Mouse (Mus musculus): ENCODE measurements around the gene Sco1. TPM values are rescaled to one million over a fixed set of nuclear protein-coding genes. Genes with fewer than 3 reads are reported as not detected.
A peak's percentile ranks its signal among the peaks of the same experiment; 100 is the strongest.

Gene Sco1
- polyA plus RNA-seq, 1 experiment from 2014 or later, result 16.0 TPM

- Histone ChIP-seq H3K4me2 (ENCODE audit: low read length) (no peak overlapping the region), H3K4me3 (replicated peaks; ENCODE audit: low read depth, low read length) (no peak overlapping the region), H3K9ac (ENCODE audit: low read depth, low read length) (no peak overlapping the region), H3K27me3 (ENCODE audit: insufficient read depth, low read length) (no peaks in the 10 kb centered on the region), H3K4me1 (replicated peaks; ENCODE audit: insufficient read depth, low read length) (no peaks in the 10 kb centered on the region), H3K27ac (no peak overlapping the region), H3K9me3 (replicated peaks; ENCODE audit: low read length) (no peaks in the 10 kb centered on the region), H3K36me3 (ENCODE audit: insufficient read depth, low read length) (no peaks in the 10 kb centered on the region)
- TF ChIP-seq CTCF (IDR thresholded peaks at IDR 0.05; ENCODE audit: low read depth), result no peak
- DNase-seq (ENCODE audit: low spot score) (no peak), ATAC-seq (replicated peaks; ENCODE audit: low FRiP score, low read depth) (no peak)
- 79% methylated on average over 11 of the region's 11 CpGs for WGBS
These were observed 46.0 kb downstream of the Sco1 start for GRCm38 (mm10) chr11:67098427-67098826.

GRCm38 (mm10) chr11:67099241-67099640, 46.8 kb downstream of the Sco1 start:
- no peak for ATAC-seq (replicated peaks; ENCODE audit: low FRiP score, low read depth)
- WGBS, result 96% methylated on average over 16 of the region's 16 CpGs

GRCm38 (mm10) chr11:67100169-67100568, 47.7 kb downstream of the Sco1 start:
- 35% methylated on average over 6 of the region's 6 CpGs for WGBS
- ATAC-seq (replicated peaks; ENCODE audit: low FRiP score, low read depth) (no peak), DNase-seq (ENCODE audit: low spot score) (peak; percentile 58)

More at GRCm38 (mm10) chr11:67099241-67099640, 46.8 kb downstream of the Sco1 start:
- DNase-seq (ENCODE audit: low spot score), result no peak
- no peak overlapping the region for H3K4me2 ChIP-seq (ENCODE audit: low read length)
- H3K4me3 ChIP-seq (replicated peaks; ENCODE audit: low read depth, low read length), result no peak overlapping the region
- no peaks in the 10 kb centered on the region for H3K36me3 ChIP-seq (ENCODE audit: insufficient read depth, low read length)
- no peaks in the 10 kb centered on the region for H3K4me1 ChIP-seq (replicated peaks; ENCODE audit: insufficient read depth, low read length)
- H3K27ac ChIP-seq, result no peak overlapping the region
- no peak overlapping the region for H3K9ac ChIP-seq (ENCODE audit: low read depth, low read length)
- no peaks in the 10 kb centered on the region for H3K27me3 ChIP-seq (ENCODE audit: insufficient read depth, low read length)
- no peaks in the 10 kb centered on the region for H3K9me3 ChIP-seq (replicated peaks; ENCODE audit: low read length)
- no peak for TF ChIP-seq CTCF (IDR thresholded peaks at IDR 0.05; ENCODE audit: low read depth)

DNA sequence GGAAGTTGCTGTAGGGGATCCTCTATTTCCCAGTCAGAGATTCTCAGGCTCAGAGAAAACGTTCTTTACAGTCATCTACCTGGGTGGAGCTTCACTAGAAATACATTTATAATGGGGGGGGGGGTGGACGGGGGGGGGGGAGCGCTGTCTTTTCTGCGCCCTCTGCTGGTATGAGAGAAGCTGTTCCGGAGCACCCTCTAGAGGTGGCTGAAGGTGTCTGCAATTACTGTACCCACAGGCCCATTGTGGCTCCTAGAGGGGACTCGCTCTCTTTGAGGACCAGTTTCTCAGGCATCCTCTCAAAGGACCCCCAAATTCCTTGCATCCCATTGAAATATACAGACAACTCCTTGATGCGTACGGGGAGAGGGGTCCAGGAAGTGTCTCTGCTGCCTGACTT, 49.2 kb downstream of the Sco1 start:
- TF ChIP-seq CTCF (IDR thresholded peaks at IDR 0.05; ENCODE audit: low read depth), result peak; percentile 75
- Histone ChIP-seq H3K4me2 (ENCODE audit: low read length) (no peak overlapping the region), H3K9me3 (replicated peaks; ENCODE audit: low read length) (no peaks in the 10 kb centered on the region), H3K9ac (ENCODE audit: low read depth, low read length) (no peak overlapping the region), H3K36me3 (ENCODE audit: insufficient read depth, low read length) (no peaks in the 10 kb centered on the region), H3K27me3 (ENCODE audit: insufficient read depth, low read length) (no peaks in the 10 kb centered on the region), H3K27ac (no peak overlapping the region), H3K4me3 (replicated peaks; ENCODE audit: low read depth, low read length) (no peak overlapping the region), H3K4me1 (replicated peaks; ENCODE audit: insufficient read depth, low read length) (no peaks in the 10 kb centered on the region)
- DNase-seq (ENCODE audit: low spot score) (peak; percentile 69), ATAC-seq (replicated peaks; ENCODE audit: low FRiP score, low read depth) (no peak)
- 32% methylated on average over 6 of the region's 8 CpGs for WGBS

More at GRCm38 (mm10) chr11:67100169-67100568, 47.7 kb downstream of the Sco1 start:
- Histone ChIP-seq H3K4me2 (ENCODE audit: low read length) (no peak overlapping the region), H3K27me3 (ENCODE audit: insufficient read depth, low read length) (no peaks in the 10 kb centered on the region), H3K36me3 (ENCODE audit: insufficient read depth, low read length) (no peaks in the 10 kb centered on the region), H3K27ac (no peak overlapping the region), H3K4me3 (replicated peaks; ENCODE audit: low read depth, low read length) (no peak overlapping the region), H3K9ac (ENCODE audit: low read depth, low read length) (no peak overlapping the region), H3K4me1 (replicated peaks; ENCODE audit: insufficient read depth, low read length) (no peaks in the 10 kb centered on the region), H3K9me3 (replicated peaks; ENCODE audit: low read length) (no peaks in the 10 kb centered on the region)
- TF ChIP-seq CTCF (IDR thresholded peaks at IDR 0.05; ENCODE audit: low read depth), result peak; percentile 62

DNA sequence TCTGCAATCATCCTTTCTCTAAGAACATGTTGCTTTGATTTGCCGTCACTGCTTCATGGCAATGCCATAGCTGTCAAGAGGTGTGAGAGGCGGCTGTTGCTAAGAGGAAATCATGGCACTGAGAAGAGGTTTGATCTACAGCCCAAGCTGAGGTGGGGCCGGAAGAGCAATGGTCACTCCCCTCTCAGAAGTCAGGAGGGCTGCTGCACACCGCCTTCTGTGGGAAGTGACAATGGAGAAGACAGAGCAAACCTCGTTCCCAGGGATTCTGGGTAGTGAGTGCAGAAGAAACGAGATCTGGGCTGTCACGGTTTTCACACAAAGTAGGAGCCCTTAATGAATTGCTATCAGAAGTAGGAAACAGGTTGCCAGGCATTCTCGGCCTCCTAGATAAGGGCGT, 50.8 kb downstream of the Sco1 start:
- WGBS, result 80% methylated on average over 9 of the region's 9 CpGs
- H3K4me3 ChIP-seq (replicated peaks; ENCODE audit: low read depth, low read length), result no peak overlapping the region
- no peak for TF ChIP-seq CTCF (IDR thresholded peaks at IDR 0.05; ENCODE audit: low read depth)
- no peaks in the 10 kb centered on the region for H3K27me3 ChIP-seq (ENCODE audit: insufficient read depth, low read length)
- ATAC-seq (replicated peaks; ENCODE audit: low FRiP score, low read depth) (no peak), DNase-seq (ENCODE audit: low spot score) (no peak)
- no peaks in the 10 kb centered on the region for H3K4me1 ChIP-seq (replicated peaks; ENCODE audit: insufficient read depth, low read length)
- H3K9me3 ChIP-seq (replicated peaks; ENCODE audit: low read length), result no peaks in the 10 kb centered on the region
- H3K9ac ChIP-seq (ENCODE audit: low read depth, low read length), result no peak overlapping the region
- H3K27ac ChIP-seq, result no peak overlapping the region
- H3K4me2 ChIP-seq (ENCODE audit: low read length), result no peak overlapping the region
- H3K36me3 ChIP-seq (ENCODE audit: insufficient read depth, low read length), result no peaks in the 10 kb centered on the region

DNA sequence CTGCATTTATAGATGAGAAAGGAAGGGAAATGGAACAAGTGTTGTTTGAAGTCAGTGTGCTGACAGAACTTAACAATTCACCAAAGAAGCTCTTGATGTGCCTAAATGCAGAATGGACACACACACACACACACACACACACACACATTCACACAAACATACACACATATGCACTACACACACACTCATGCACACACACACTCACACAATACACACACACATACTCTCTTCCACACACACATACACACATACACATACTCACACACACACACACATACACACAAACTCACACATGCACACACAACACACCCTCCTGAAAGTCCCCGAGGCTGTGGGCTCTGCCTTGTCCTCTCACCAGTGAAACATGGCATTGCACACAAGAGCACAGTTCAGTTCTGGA, 51.8 kb downstream of the Sco1 start:
- Histone ChIP-seq H3K4me2 (ENCODE audit: low read length) (no peak overlapping the region), H3K27me3 (ENCODE audit: insufficient read depth, low read length) (no peaks in the 10 kb centered on the region), H3K27ac (no peak overlapping the region), H3K36me3 (ENCODE audit: insufficient read depth, low read length) (no peaks in the 10 kb centered on the region), H3K4me3 (replicated peaks; ENCODE audit: low read depth, low read length) (no peak overlapping the region), H3K9ac (ENCODE audit: low read depth, low read length) (no peak overlapping the region), H3K9me3 (replicated peaks; ENCODE audit: low read length) (no peaks in the 10 kb centered on the region), H3K4me1 (replicated peaks; ENCODE audit: insufficient read depth, low read length) (no peaks in the 10 kb centered on the region)
- 62% methylated on average over 1 of the region's 1 CpGs for WGBS
- no peak for TF ChIP-seq CTCF (IDR thresholded peaks at IDR 0.05; ENCODE audit: low read depth)
- ATAC-seq (replicated peaks; ENCODE audit: low FRiP score, low read depth) (no peak), DNase-seq (ENCODE audit: low spot score) (no peak)

- no peak for TF ChIP-seq CTCF (IDR thresholded peaks at IDR 0.05; ENCODE audit: low read depth)
- no peak overlapping the region for H3K4me3 ChIP-seq (replicated peaks; ENCODE audit: low read depth, low read length)
- no peak overlapping the region for H3K27ac ChIP-seq
- no peak overlapping the region for H3K4me2 ChIP-seq (ENCODE audit: low read length)
- ATAC-seq (replicated peaks; ENCODE audit: low FRiP score, low read depth) (no peak), DNase-seq (ENCODE audit: low spot score) (no peak)
- no peaks in the 10 kb centered on the region for H3K27me3 ChIP-seq (ENCODE audit: insufficient read depth, low read length)
- no peaks in the 10 kb centered on the region for H3K4me1 ChIP-seq (replicated peaks; ENCODE audit: insufficient read depth, low read length)
- H3K9me3 ChIP-seq (replicated peaks; ENCODE audit: low read length), result no peaks in the 10 kb centered on the region
- no peak overlapping the region for H3K9ac ChIP-seq (ENCODE audit: low read depth, low read length)
- H3K36me3 ChIP-seq (ENCODE audit: insufficient read depth, low read length), result no peaks in the 10 kb centered on the region
- WGBS, result 42% methylated on average over 11 of the region's 11 CpGs
These were observed 52.2 kb downstream of the Sco1 start for GRCm38 (mm10) chr11:67104714-67105113.
